Mouse (Mus musculus): ENCODE measurements around the gene Gm17693. TPM values are rescaled to one million over a fixed set of nuclear protein-coding genes. Genes with fewer than 3 reads are reported as not detected.

The Gm17693 gene
- polyA plus RNA-seq (2014; fragmentation: Illumina TruSeq; extraction: RNeasy Lipid Tissue Mini Kit (QIAGEN cat#74804)), result not detected

DNA sequence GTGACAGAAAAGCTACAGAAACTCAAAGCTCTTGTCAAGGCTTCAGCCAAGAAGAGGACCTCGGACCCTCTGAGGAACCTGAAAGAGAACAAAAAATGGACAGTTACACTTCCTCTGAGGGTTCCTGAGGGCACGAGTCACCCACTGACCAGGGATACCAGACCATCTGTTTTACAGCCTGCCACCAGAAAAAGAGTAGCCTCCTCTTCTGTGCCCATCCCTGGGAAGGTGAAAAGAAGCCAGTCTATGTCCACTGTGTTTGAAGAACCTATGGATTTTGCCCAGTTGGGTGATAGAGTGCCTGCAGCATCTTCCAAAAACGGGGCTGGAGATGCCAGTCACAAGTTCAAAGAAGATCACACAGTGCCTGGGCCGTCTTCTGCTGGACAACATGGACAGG lies at the start of gene Gm17693:
TSS of gene Gm17693 (plus strand) at position 301 of the 400 bp plus-strand sequence.

All from ovary, adult 10 weeks (tissue).